Comparison of ENCODE assay signal across 40 mouse cellular contexts in the genomic region with DNA sequence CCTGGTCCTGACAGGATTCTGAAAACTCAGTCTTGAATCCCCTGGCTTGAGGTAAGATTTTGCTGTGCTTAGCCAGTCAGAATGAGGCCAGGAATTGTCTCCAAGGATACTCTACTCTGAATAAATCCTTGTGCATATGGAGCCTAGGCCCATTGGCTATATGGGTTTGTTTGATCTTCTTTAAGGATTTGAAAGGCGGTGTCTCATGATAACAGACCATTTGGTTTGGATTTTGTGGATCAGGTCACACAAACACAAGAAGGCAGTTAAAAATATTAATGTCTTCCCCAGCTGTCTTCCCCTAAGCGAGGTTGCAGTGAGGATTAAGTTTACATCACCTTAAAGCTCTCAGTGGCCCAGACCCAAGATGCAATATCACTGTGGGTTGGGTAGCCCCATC. TPM values are rescaled to one million over a fixed set of nuclear protein-coding genes. Genes with fewer than 3 reads are reported as not detected.
"Had no signal": no experiment of that assay in that cellular context is flagged by ENCODE, and none has a peak within 500 bp of the region (broad histone marks: within the 10 kb centered on the region; RNA-seq: fewer than 3 reads in every experiment).

No protein-coding gene starts in this region.

- H3K9me3 ChIP-seq: limb, embryonic 12.5 days; limb, embryonic 15.5 days; liver, embryonic 12.5 days; liver, embryonic 13.5 days; liver, embryonic 15.5 days; lung, embryonic 15.5 days; megakaryocyte, embryonic 14.5 days; midbrain, embryonic 10.5 days; midbrain, embryonic 12.5 days; midbrain, embryonic 13.5 days; midbrain, embryonic 15.5 days; neural tube, embryonic 12.5 days; neural tube, embryonic 13.5 days had no signal

- DNase-seq: left cerebral cortex, postnatal 4 days; liver; liver, embryonic 13.5 days; liver, postnatal 0 days; lung, adult 18-20 months; lung, adult 2 months; lung, postnatal 10 days; lung, postnatal 14 days; lung, postnatal 36 days; midbrain, embryonic 14.5 days had no signal

- H3K4me1 ChIP-seq: limb, embryonic 12.5 days; limb, embryonic 15.5 days; midbrain, embryonic 10.5 days; midbrain, embryonic 12.5 days; midbrain, embryonic 13.5 days; midbrain, embryonic 15.5 days; neural tube, embryonic 12.5 days; neural tube, embryonic 13.5 days had no signal

- H3K27ac ChIP-seq: left cerebral cortex, adult 2 months; limb, embryonic 12.5 days; limb, embryonic 15.5 days; liver, embryonic 12.5 days; liver, embryonic 13.5 days; liver, embryonic 14.5 days; liver, embryonic 15.5 days; lung, embryonic 15.5 days; macrophage; midbrain, embryonic 10.5 days; midbrain, embryonic 12.5 days; midbrain, embryonic 13.5 days; midbrain, embryonic 15.5 days; neural tube, embryonic 12.5 days; neural tube, embryonic 13.5 days had no signal

- ATAC-seq: liver, embryonic 12.5 days; lung, postnatal 0 days; midbrain, embryonic 13.5 days; midbrain, embryonic 15.5 days; midbrain, embryonic 16.5 days had no signal

- H3K4me3 ChIP-seq: left cerebral cortex, adult 2 months; limb, embryonic 12.5 days; limb, embryonic 15.5 days; liver, embryonic 12.5 days; liver, embryonic 13.5 days; liver, embryonic 15.5 days; lung, embryonic 15.5 days; megakaryocyte, embryonic 14.5 days; midbrain, embryonic 10.5 days; midbrain, embryonic 12.5 days; midbrain, embryonic 13.5 days; midbrain, embryonic 15.5 days; myocyte; neural tube, embryonic 12.5 days; neural tube, embryonic 13.5 days had no signal

- H3K9ac ChIP-seq: limb, embryonic 12.5 days; limb, embryonic 15.5 days; liver, embryonic 12.5 days; liver, embryonic 13.5 days; liver, embryonic 14.5 days; liver, embryonic 15.5 days; liver, postnatal 0 days; lung, embryonic 15.5 days; midbrain, embryonic 12.5 days; midbrain, embryonic 13.5 days; midbrain, embryonic 15.5 days; neural tube, embryonic 12.5 days; neural tube, embryonic 13.5 days had no signal

- H3K27me3 ChIP-seq: limb, embryonic 12.5 days; limb, embryonic 15.5 days; liver, embryonic 12.5 days; liver, embryonic 13.5 days; liver, embryonic 15.5 days; lung, embryonic 15.5 days; midbrain, embryonic 12.5 days; midbrain, embryonic 13.5 days; midbrain, embryonic 15.5 days; neural tube, embryonic 12.5 days; neural tube, embryonic 13.5 days had no signal

- H3K36me3 ChIP-seq: liver, embryonic 12.5 days; liver, embryonic 13.5 days; liver, embryonic 15.5 days; lung, embryonic 15.5 days; midbrain, embryonic 10.5 days; midbrain, embryonic 12.5 days; midbrain, embryonic 13.5 days; midbrain, embryonic 15.5 days; neural tube, embryonic 12.5 days; neural tube, embryonic 13.5 days had no signal

- H3K4me2 ChIP-seq: limb, embryonic 12.5 days; limb, embryonic 15.5 days; liver, embryonic 11.5 days; liver, embryonic 12.5 days; liver, embryonic 13.5 days; liver, embryonic 15.5 days; lung, embryonic 15.5 days; midbrain, embryonic 11.5 days; midbrain, embryonic 12.5 days; midbrain, embryonic 13.5 days; midbrain, embryonic 15.5 days; neural tube, embryonic 12.5 days; neural tube, embryonic 13.5 days had no signal

RNA-seq across cellular contexts. Expression of gene Gm36028, which starts 18.5 kb away (rescaled TPM):
- total RNA-seq: left cerebral cortex, adult 18-20 months; left cerebral cortex, adult 2 months; left cerebral cortex, postnatal 14 days; left cerebral cortex, postnatal 25 days; left cerebral cortex, postnatal 36 days; left cerebral cortex, postnatal 4 days; megakaryocyte, adult 5-6 weeks; megakaryocyte-erythroid progenitor cell, adult 5-6 weeks; midbrain, postnatal 0 days; monocyte, adult 5-6 weeks had no signal
- polyA plus RNA-seq: limb, embryonic 11.5 days; limb, embryonic 15.5 days; liver, embryonic 12.5 days; liver, embryonic 13.5 days; liver, postnatal 0 days; macrophage; midbrain, embryonic 15.5 days; midbrain, embryonic 16.5 days; neural tube, embryonic 11.5 days; neural tube, embryonic 12.5 days had no signal
